Mouse (Mus musculus): ENCODE results near the gene Thtpa. TPM values are rescaled to one million over a fixed set of nuclear protein-coding genes. Genes with fewer than 3 reads are reported as not detected.

The Thtpa gene
- polyA plus RNA-seq, 1 experiment from 2014 or later, result 11.8 TPM

GRCm38 (mm10) chr14:55121947-55122346 lies 27.4 kb downstream of the Thtpa start:
- no peaks in the 10 kb centered on the region for H3K36me3 ChIP-seq (ENCODE audit: control insufficient read depth, insufficient read depth, low read length)
- no peak overlapping the region for H3K9ac ChIP-seq (ENCODE audit: low read length)
- H3K4me1 ChIP-seq (replicated peaks; ENCODE audit: control insufficient read depth, insufficient read depth), result no peaks in the 10 kb centered on the region
- H3K4me3 ChIP-seq (ENCODE audit: low read depth, low read length), result no peak overlapping the region
- WGBS, result 2% methylated on average over 5 of the region's 5 CpGs
- H3K9me3 ChIP-seq (ENCODE audit: control insufficient read depth, low read length), result no peaks in the 10 kb centered on the region
- H3K27ac ChIP-seq (replicated peaks), result no peak overlapping the region
- TF ChIP-seq CTCF (IDR thresholded peaks at IDR 0.05; ENCODE audit: low read depth), result peak; percentile 89
- TF ChIP-seq EP300 (optimal IDR thresholded peaks at IDR 0.05), result no peak
- peak; percentile 91 for DNase-seq (ENCODE audit: low spot score)
- peak; percentile 93 for ATAC-seq (ENCODE audit: low FRiP score, low TSS enrichment)
- peak overlapping the region; percentile 23; the same call in 1 of the 2 replicates for H3K4me2 ChIP-seq (replicated peaks; ENCODE audit: low read depth)
- H3K27me3 ChIP-seq (ENCODE audit: control insufficient read depth, insufficient read depth, low read length), result no peaks in the 10 kb centered on the region

- H3K4me1 ChIP-seq (replicated peaks; ENCODE audit: control insufficient read depth, insufficient read depth), result no peaks in the 10 kb centered on the region
- H3K9me3 ChIP-seq (ENCODE audit: control insufficient read depth, low read length), result no peaks in the 10 kb centered on the region
- TF ChIP-seq CTCF (IDR thresholded peaks at IDR 0.05; ENCODE audit: low read depth) (no peak), EP300 (optimal IDR thresholded peaks at IDR 0.05) (no peak)
- H3K4me2 ChIP-seq (replicated peaks; ENCODE audit: low read depth), result peak overlapping the region; percentile 23; the same call in 1 of the 2 replicates
- no peaks in the 10 kb centered on the region for H3K27me3 ChIP-seq (ENCODE audit: control insufficient read depth, insufficient read depth, low read length)
- ATAC-seq (ENCODE audit: low FRiP score, low TSS enrichment), result no peak
- DNase-seq (ENCODE audit: low spot score), result no peak
- H3K4me3 ChIP-seq (ENCODE audit: low read depth, low read length), result no peak overlapping the region
- no peaks in the 10 kb centered on the region for H3K36me3 ChIP-seq (ENCODE audit: control insufficient read depth, insufficient read depth, low read length)
- WGBS, result 32% methylated on average over 8 of the region's 8 CpGs
- no peak overlapping the region for H3K27ac ChIP-seq (replicated peaks)
- no peak overlapping the region for H3K9ac ChIP-seq (ENCODE audit: low read length)
Observed at GRCm38 (mm10) chr14:55122359-55122758, 27.8 kb downstream of the Thtpa start.

GRCm38 (mm10) chr14:55125711-55126110 lies 31.1 kb downstream of the Thtpa start:
- Histone ChIP-seq H3K27me3 (ENCODE audit: control insufficient read depth, insufficient read depth, low read length) (no peaks in the 10 kb centered on the region), H3K9ac (ENCODE audit: low read length) (no peak overlapping the region), H3K4me3 (ENCODE audit: low read depth, low read length) (no peak overlapping the region), H3K36me3 (ENCODE audit: control insufficient read depth, insufficient read depth, low read length) (no peaks in the 10 kb centered on the region), H3K4me1 (replicated peaks; ENCODE audit: control insufficient read depth, insufficient read depth) (no peaks in the 10 kb centered on the region), H3K9me3 (ENCODE audit: control insufficient read depth, low read length) (no peaks in the 10 kb centered on the region), H3K4me2 (replicated peaks; ENCODE audit: low read depth) (no peak overlapping the region), H3K27ac (replicated peaks) (no peak overlapping the region)
- DNase-seq (ENCODE audit: low spot score), result no peak
- WGBS, result 59% methylated on average over 5 of the region's 5 CpGs
- ATAC-seq (ENCODE audit: low FRiP score, low TSS enrichment), result no peak
- TF ChIP-seq EP300 (optimal IDR thresholded peaks at IDR 0.05) (no peak), CTCF (IDR thresholded peaks at IDR 0.05; ENCODE audit: low read depth) (no peak)

- no peaks in the 10 kb centered on the region for H3K27me3 ChIP-seq (ENCODE audit: control insufficient read depth, insufficient read depth, low read length)
- H3K4me2 ChIP-seq (replicated peaks; ENCODE audit: low read depth), result no peak overlapping the region
- H3K4me1 ChIP-seq (replicated peaks; ENCODE audit: control insufficient read depth, insufficient read depth), result no peaks in the 10 kb centered on the region
- 83% methylated on average over 7 of the region's 7 CpGs for WGBS
- H3K27ac ChIP-seq (replicated peaks), result no peak overlapping the region
- no peak overlapping the region for H3K9ac ChIP-seq (ENCODE audit: low read length)
- ATAC-seq (ENCODE audit: low FRiP score, low TSS enrichment) (no peak), DNase-seq (ENCODE audit: low spot score) (no peak)
- H3K4me3 ChIP-seq (ENCODE audit: low read depth, low read length), result no peak overlapping the region
- H3K36me3 ChIP-seq (ENCODE audit: control insufficient read depth, insufficient read depth, low read length), result no peaks in the 10 kb centered on the region
- no peak for TF ChIP-seq EP300 (optimal IDR thresholded peaks at IDR 0.05)
- no peak for TF ChIP-seq CTCF (IDR thresholded peaks at IDR 0.05; ENCODE audit: low read depth)
- H3K9me3 ChIP-seq (ENCODE audit: control insufficient read depth, low read length), result no peaks in the 10 kb centered on the region
Observed at GRCm38 (mm10) chr14:55126521-55126920, 31.9 kb downstream of the Thtpa start.

GRCm38 (mm10) chr14:55135676-55136075 lies 41.1 kb downstream of the Thtpa start:
- Histone ChIP-seq H3K27me3 (ENCODE audit: control insufficient read depth, insufficient read depth, low read length) (no peaks in the 10 kb centered on the region), H3K4me1 (replicated peaks; ENCODE audit: control insufficient read depth, insufficient read depth) (no peaks in the 10 kb centered on the region), H3K9ac (ENCODE audit: low read length) (no peak overlapping the region), H3K27ac (replicated peaks) (no peak overlapping the region), H3K4me3 (ENCODE audit: low read depth, low read length) (no peak overlapping the region), H3K4me2 (replicated peaks; ENCODE audit: low read depth) (no peak overlapping the region), H3K36me3 (ENCODE audit: control insufficient read depth, insufficient read depth, low read length) (no peaks in the 10 kb centered on the region), H3K9me3 (ENCODE audit: control insufficient read depth, low read length) (no peaks in the 10 kb centered on the region)
- 76% methylated on average over 8 of the region's 8 CpGs for WGBS
- DNase-seq (ENCODE audit: low spot score) (no peak), ATAC-seq (ENCODE audit: low FRiP score, low TSS enrichment) (no peak)
- TF ChIP-seq CTCF (IDR thresholded peaks at IDR 0.05; ENCODE audit: low read depth) (no peak), EP300 (optimal IDR thresholded peaks at IDR 0.05) (no peak)

- ATAC-seq (ENCODE audit: low FRiP score, low TSS enrichment) (peak; percentile 92), DNase-seq (ENCODE audit: low spot score) (peak; percentile 67)
- no peak overlapping the region for H3K9ac ChIP-seq (ENCODE audit: low read length)
- no peak overlapping the region for H3K27ac ChIP-seq (replicated peaks)
- TF ChIP-seq EP300 (optimal IDR thresholded peaks at IDR 0.05), result no peak
- TF ChIP-seq CTCF (IDR thresholded peaks at IDR 0.05; ENCODE audit: low read depth), result no peak
- H3K27me3 ChIP-seq (ENCODE audit: control insufficient read depth, insufficient read depth, low read length), result no peaks in the 10 kb centered on the region
- WGBS, result 33% methylated on average over 7 of the region's 7 CpGs
- H3K4me2 ChIP-seq (replicated peaks; ENCODE audit: low read depth), result no peak overlapping the region
- H3K9me3 ChIP-seq (ENCODE audit: control insufficient read depth, low read length), result no peaks in the 10 kb centered on the region
- no peaks in the 10 kb centered on the region for H3K4me1 ChIP-seq (replicated peaks; ENCODE audit: control insufficient read depth, insufficient read depth)
- no peaks in the 10 kb centered on the region for H3K36me3 ChIP-seq (ENCODE audit: control insufficient read depth, insufficient read depth, low read length)
- no peak overlapping the region for H3K4me3 ChIP-seq (ENCODE audit: low read depth, low read length)
Observed at GRCm38 (mm10) chr14:55139313-55139712, 44.7 kb downstream of the Thtpa start.

Measured in stomach, postnatal 0 days (tissue).